Mouse (Mus musculus): ENCODE data around the gene Ifi207.
"Not testable (repeated sequence)": the region's sequence is repeated elsewhere in the genome, so short reads cannot be mapped to it uniquely, and the experiment has no call there.

The Ifi207 gene

GRCm38 (mm10) chr1:173741656-173742055, at the start of gene Ifi207:
Gene Ifi207, minus strand, starts transcription at chr1:173741747.
- in situ Hi-C loops (cut with MboI), result no loop called here

GRCm38 (mm10) chr1:173773457-173773856, 31.9 kb upstream of the Ifi207 start:
- in situ Hi-C loops (cut with MboI), result not testable (repeated sequence)

- in situ Hi-C loops (cut with MboI), result not testable (repeated sequence)
Observed at GRCm38 (mm10) chr1:173766848-173767617, 25.5 kb upstream of the Ifi207 start, which contains the start of gene Ifi204. Gene Ifi204, minus strand, starts transcription at chr1:173766943.

DNA sequence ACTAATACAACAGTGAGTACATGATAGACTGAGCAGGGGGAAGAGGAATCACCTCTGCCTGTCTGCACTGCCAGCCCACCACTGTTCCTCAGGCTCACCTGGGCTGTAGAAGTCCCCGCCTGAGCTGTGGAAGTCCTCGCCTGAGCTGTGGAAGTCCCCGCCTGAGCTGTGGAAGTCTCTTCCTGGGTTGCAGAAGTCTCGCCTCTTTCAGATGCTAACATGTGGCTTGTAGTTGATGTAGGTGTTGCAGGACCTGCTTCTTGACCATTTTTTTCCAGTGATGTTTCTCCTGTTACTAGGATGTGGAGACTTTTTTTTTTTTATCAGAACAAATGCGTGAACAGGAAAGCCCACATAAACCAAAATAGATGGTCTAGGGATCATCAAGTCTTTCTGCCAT, 18.5 kb upstream of the Ifi207 start:
- in situ Hi-C loops (cut with MboI), result not testable (repeated sequence)

DNA sequence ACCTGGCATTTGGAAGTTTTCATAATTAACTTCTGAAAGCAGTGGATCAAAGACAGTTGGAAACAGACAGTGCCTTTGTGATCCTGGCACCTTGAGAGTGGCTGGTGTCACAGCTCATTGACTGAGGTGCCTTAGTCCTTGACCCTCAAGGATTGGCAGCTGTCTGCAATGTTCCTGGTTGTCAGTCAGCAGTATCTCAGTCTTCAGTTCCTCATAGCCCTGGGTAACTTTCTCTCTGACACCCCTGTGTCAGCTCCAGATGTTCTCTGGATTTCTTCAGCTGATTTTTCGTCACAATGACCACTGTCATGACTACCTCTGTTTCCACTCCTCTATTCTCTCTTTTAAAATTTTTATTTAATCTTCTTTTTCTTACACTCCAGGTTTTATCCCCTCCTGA, 715 bp upstream of the Ifi207 start:
- in situ Hi-C loops (cut with MboI), result no loop called here

DNA sequence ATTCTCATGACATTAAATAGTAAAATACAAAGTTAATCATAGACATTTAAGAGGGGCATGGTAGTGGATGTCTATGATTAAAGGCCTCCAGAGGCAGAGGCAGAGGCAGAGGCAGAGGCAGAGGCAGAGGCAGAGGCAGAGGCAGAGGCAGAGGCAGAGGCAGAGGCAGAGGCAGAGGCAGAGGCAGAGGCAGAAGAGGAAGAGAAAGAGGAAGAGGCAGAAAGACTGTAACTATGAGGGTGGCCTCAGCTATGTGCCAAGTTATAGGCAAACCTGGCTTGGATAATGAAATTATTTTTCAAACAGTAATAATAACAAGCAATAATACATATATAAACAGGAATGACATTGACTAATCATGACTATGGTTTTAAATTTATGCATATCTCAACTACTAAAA, 1.0 kb downstream of the Ifi207 start:
- in situ Hi-C loops (cut with MboI), result no loop called here

GRCm38 (mm10) chr1:173736986-173737385, 4.6 kb downstream of the Ifi207 start:
- in situ Hi-C loops (cut with MboI), result no loop called here

DNA sequence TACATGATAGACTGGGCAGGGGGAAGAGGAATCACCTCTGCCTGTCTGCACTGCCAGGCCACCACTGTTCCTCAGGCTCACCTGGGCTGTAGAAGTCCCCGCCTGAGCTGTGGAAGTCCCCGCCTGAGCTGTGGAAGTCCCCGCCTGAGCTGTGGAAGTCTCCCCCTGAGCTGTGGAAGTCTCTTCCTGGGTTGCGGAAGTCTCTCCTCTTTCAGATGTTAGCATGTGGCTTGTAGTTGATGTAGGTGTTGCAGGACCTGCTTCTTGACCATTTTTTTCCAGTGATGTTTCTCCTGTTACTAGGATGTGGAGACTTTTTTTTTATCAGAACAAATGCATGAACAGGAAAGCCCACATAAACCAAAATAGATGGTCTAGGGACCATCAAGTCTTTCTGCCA, 6.5 kb downstream of the Ifi207 start:
- in situ Hi-C loops (cut with MboI), result not testable (repeated sequence)

- in situ Hi-C loops (cut with MboI), result no loop called here
Observed at GRCm38 (mm10) chr1:173733219-173733618, 8.3 kb downstream of the Ifi207 start.

DNA sequence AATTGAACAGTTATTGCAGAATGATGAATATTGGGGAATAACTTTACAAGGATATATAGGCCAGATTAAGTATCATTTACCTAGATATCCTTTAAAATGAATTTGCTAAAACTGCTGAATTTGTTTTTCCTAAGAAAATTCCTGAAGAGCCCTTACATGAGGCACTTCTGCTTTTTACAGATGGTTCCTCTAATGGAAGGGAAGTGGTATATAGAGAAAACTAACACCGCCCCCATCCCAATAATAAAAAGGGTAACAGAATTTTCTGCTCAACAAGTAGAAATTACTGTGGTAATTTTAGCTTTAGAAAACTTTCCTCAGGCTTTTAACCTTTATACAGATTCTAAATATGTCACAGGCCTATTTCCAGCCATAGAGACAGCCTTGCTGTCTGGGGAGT, 47.3 kb downstream of the Ifi207 start:
- in situ Hi-C loops (cut with MboI), result no loop called here

GRCm38 (mm10) chr1:173678605-173679004, 62.9 kb downstream of the Ifi207 start:
- in situ Hi-C loops (cut with MboI), result not testable (repeated sequence)

- in situ Hi-C loops (cut with MboI), result not testable (repeated sequence)
Observed at GRCm38 (mm10) chr1:173673458-173674097, 68.0 kb downstream of the Ifi207 start, which contains the start of gene Ifi208. Gene Ifi208, plus strand, starts transcription at chr1:173673675.

Data from mature B cell (primary cell).